Mouse (Mus musculus) olfactory bulb, adult 2 months (tissue): ENCODE data around the gene Sos1. TPM values are rescaled to one million over a fixed set of nuclear protein-coding genes. Genes with fewer than 3 reads are reported as not detected.

Experiments used
- H3K27ac ChIP-seq: fragments of 200-500 bp; 2 replicates; pipeline ENCODE4 v1.5.1; 2012; ENCODE audit warnings: low read depth, low read length; ENCODE audit not compliant: insufficient read depth
- H3K4me1 ChIP-seq: fragments of 200-500 bp; 2 replicates; pipeline ENCODE4 v1.6.1; 2012; ENCODE audit warnings: low read length; ENCODE audit not compliant: control insufficient read depth, insufficient read depth
- H3K4me3 ChIP-seq: fragments of 200-500 bp; 2 replicates; pipeline ENCODE4 v1.5.1; 2012; ENCODE audit warnings: mild to moderate bottlenecking, low read depth, low read length, moderate library complexity; ENCODE audit not compliant: insufficient read depth
- CTCF ChIP-seq: fragments of 200-500 bp; IDR thresholded peaks from 2 replicates; pipeline ENCODE4 v1.5.1; 2012; ENCODE audit warnings: low read depth, mild to moderate bottlenecking, low read length, moderate library complexity; ENCODE audit not compliant: insufficient read depth
- POLR2A ChIP-seq: fragments of 200-500 bp; IDR thresholded peaks from 2 replicates; pipeline ENCODE4 v1.6.1; 2012; ENCODE audit warnings: mild to moderate bottlenecking, low read depth, low read length, moderate library complexity; ENCODE audit not compliant: insufficient read depth
- WGBS: fragments of 180-500 bp; shearing (Covaris S2); methylation state at CpG from one replicate; pipeline ENCODE4 v1.1.7; 2018; 5-methylcytosine and 5-hydroxymethylcytosine counted together
- polyA plus RNA-seq: library from polyadenylated mRNA; stranded (reverse); fragments of >200 nt; gene quantifications from 2 replicates; pipeline ENCODE4 v1.2.4, GENCODE M21; 2012; ENCODE audit warnings: low replicate concordance; ENCODE audit not compliant: missing spikeins, insufficient read depth, insufficient read length

The Sos1 gene
- polyA plus RNA-seq, 1 experiment: not detected

DNA sequence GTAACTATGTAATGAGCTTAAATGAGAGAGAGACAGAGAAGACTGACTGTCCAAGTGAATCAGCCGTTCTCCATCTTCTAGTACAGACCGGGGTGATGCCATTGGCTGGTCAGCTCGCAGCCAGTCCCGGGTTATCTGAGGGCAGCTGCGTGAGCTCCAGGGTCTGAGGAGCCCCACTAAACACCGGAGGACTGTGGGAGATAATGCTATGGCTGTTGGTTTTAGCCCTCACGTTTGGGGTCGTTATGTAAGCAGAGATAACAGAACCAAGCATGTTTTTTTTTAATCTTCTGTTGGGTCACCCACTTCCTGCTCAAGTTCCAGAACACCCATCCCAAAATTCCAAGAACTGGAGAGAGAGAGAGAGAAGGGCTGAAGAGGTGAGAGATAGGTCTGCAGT, 33.5 kb upstream of the Sos1 start:
- Histone ChIP-seq H3K4me3 (no peak overlapping the region), H3K27ac (no peak overlapping the region), H3K4me1 (no peaks in the 10 kb centered on the region)
- TF ChIP-seq CTCF: no peak
- no peak for TF ChIP-seq POLR2A
- WGBS: 86% methylated on average over 8 of the region's 8 CpGs

DNA sequence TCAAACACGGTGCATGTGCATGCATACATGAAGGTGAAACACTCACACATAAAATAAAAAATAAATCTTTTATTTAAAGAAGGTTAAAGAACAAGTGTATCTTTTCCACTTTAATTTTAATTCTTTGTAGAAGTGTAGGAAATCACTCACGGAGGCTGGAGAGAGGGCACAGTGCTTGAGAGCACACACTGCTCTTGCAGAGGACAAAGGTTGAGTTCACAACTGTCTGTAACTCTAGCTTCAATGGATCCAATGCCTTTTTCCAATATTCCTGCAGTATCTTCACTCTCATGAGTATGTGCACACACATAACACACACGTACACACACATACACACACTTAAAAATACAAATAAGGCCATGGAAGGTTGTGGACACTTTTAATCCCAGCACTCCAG, 30.2 kb upstream of the Sos1 start:
- no peaks in the 10 kb centered on the region for H3K4me1 ChIP-seq
- no peak overlapping the region for H3K4me3 ChIP-seq
- TF ChIP-seq CTCF (no peak), POLR2A (no peak)
- no peak overlapping the region for H3K27ac ChIP-seq
- WGBS: 88% methylated on average over 3 of the region's 3 CpGs

DNA sequence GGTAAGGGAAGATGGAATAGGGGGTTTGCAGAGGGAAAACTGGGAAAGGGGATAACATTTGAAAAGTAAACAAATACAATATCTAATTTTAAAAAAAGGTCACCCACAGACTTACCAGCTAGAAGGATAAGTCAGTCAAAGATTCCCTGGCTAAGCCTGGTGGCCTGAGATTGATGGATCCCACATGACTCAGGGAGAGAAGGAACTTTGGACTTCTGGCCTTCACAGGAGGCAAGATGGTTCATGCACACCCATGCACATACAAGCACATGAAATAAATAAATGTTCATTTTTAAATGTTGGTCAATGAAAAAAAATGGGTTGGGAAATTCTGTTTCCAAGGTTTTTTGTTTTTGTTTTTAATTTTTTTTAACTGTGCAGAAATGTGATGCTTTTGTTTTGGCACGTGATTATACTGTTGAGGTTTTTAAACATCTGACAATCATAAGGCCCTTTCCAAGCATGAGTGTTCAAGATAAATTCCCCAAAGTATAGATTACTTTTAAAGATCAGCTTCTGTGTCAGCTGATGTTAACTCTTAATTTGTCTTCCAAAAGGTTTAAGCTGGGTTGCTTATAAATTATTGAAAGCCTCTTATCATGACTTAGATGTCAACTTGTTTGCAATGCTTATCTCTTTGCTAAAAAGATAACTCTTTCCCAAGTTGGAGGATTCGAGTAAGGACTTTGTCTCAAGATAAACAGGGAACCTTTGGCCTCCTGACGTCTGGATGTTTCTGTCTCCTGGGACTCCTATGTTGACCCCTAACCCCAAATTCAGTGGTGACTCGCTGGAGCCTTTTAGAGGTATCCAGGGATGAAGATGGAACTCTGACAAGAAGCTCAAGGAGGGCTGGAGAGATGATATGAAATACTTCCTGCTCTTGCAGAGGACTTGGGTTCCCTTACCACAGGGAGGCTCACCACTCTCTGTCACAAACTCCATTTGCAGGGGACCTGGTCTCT, 29.5 kb upstream of the Sos1 start:
- 82% methylated on average over 4 of the region's 4 CpGs for WGBS
- Histone ChIP-seq H3K4me1 (no peaks in the 10 kb centered on the region), H3K27ac (no peak overlapping the region), H3K4me3 (no peak overlapping the region)
- no peak for TF ChIP-seq CTCF
- no peak for TF ChIP-seq POLR2A

DNA sequence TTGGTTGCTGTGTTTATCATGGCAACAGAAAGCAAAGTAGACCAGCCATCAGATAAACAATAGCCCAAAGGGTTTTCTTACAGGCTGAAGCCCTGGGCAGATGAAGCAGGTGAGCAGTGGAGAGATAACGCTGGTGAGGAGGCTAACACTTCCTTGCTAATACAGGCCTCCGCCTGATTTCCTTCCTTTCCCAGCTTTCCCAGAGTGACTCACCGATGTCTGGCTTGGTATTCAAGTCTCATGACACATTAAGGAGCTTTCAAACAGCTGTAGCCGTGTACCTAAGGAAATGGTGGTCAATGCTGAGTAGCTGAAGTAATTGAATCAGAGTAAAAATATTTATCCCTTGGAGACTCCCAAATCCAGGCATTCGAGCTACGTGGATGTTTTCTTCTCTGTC, 25.5 kb upstream of the Sos1 start:
- WGBS: 89% methylated on average over 6 of the region's 6 CpGs
- no peak overlapping the region for H3K27ac ChIP-seq

DNA sequence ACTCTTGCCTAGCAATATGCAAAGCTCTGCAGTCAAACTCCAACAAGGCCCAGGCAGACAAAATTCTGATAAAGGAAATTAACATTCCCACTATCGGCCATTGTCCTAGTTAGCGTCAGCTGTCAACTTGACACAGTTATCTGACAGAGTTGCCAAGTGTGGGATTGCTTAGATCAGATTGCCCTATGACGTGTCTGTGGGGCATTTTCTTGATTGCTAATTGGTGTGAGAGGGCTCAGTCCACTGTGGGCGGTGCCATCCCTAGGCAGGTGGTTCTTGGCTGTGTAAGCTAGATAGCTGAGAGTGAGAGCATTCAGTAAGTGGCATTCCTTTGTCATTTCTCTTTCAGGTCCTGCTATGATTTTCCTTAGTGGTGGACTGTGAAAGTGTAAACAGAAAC, 25.1 kb upstream of the Sos1 start:
- H3K27ac ChIP-seq: no peak overlapping the region
- 80% methylated on average over 4 of the region's 4 CpGs for WGBS
- H3K4me1 ChIP-seq: no peaks in the 10 kb centered on the region
- no peak overlapping the region for H3K4me3 ChIP-seq
- TF ChIP-seq CTCF (no peak), POLR2A (no peak)

More for the DNA sequence above, 25.5 kb upstream of the Sos1 start:
- H3K4me1 ChIP-seq: no peaks in the 10 kb centered on the region
- TF ChIP-seq POLR2A (no peak), CTCF (no peak)
- H3K4me3 ChIP-seq: no peak overlapping the region

DNA sequence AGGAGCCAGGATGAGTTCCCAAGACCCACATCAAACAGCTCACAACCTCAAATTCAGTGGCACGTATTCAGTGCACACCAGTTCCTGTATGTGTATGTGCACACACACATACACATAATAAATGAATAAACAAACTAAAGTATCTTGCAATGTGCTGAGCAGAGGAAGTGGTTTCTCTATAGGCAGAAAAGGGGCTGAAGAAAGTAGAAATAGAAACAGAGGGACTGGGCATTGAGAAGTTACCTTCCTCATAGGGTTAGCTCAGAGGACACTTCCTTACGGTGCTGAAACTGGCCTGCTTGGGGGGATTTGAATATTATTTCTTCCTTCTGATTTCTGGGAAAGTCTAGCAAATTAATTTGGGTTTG, 21.5 kb upstream of the Sos1 start:
- Histone ChIP-seq H3K27ac (no peak overlapping the region), H3K4me1 (no peaks in the 10 kb centered on the region), H3K4me3 (no peak overlapping the region)
- 77% methylated on average over 2 of the region's 2 CpGs for WGBS
- TF ChIP-seq CTCF: no peak
- no peak for TF ChIP-seq POLR2A

DNA sequence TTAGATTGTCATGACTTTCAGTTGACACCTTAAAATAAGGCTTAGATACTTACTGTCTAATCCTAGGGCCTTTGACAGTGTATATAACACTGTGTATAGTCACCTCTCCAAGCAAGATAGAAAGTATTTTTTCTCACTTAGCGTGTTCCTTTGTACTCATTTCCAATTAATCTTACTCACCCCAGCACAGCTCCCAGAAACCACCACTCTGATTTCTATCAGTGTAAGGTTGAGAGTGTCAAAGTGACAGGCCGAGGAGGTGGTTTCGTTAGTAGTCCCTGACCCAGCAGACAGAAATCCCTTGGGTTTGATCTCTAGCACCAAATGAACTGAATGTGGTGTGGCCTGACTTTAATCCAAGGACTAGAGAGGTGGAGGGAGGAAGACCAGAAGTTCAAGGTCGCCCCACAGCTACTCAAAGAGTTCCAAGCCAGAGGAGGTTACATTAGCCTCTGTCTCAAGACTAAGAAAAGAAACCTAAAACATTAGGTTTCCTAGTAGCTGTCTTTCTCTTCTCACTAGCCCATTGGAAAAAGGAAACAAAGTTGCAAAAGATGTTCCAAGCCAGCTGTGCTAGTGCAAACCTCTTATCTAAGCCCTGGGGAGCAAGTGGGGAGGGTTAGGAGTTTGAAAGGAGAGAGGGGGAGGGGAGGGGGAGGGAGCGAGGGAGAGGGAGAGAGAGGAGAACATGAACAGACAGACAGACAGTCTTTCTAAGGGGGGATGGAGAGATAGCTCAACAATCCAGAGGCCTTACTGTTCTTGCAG, 21.0 kb upstream of the Sos1 start:
- H3K4me1 ChIP-seq: no peaks in the 10 kb centered on the region
- no peak overlapping the region for H3K4me3 ChIP-seq
- 79% methylated on average over 5 of the region's 5 CpGs for WGBS
- TF ChIP-seq POLR2A (no peak), CTCF (no peak)
- no peak overlapping the region for H3K27ac ChIP-seq

DNA sequence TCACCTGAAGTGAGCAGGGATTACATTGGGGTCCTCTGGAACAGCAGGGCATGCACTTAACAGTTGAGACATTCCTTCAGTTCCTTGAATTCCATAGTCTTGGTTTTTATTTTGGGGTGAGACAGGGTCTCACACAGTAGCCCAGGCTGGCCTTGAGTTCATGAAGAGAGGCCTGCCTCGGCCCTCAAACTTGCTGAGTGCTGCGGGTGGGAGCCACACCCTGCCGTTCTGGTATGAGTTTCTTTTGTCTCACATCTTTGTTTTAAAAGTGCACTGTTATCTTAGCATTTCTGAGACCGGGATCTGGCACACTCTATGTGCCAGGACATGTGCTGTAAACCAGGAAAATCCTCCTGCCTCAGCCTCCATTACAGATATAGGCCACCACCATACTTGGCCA, 19.8 kb upstream of the Sos1 start:
- 86% methylated on average over 4 of the region's 4 CpGs for WGBS
- H3K4me1 ChIP-seq: no peaks in the 10 kb centered on the region
- H3K4me3 ChIP-seq: no peak overlapping the region
- H3K27ac ChIP-seq: no peak overlapping the region
- TF ChIP-seq CTCF (no peak), POLR2A (no peak)
